Mouse (Mus musculus) cerebellum, postnatal 36 days (tissue): ENCODE results near the gene BC025446.

Source experiments
- DNase-seq, 2 experiments: peaks; one replicate each; pipeline ENCODE4 v3.0.0; 2021 to 2022; ENCODE audit warnings: mixed read lengths in 2 of 2

Gene BC025446

GRCm38 (mm10) chr15:75215778-75216691, at the start of gene BC025446:
BC025446 (plus strand) TSS chr15:75216376.
- no peak for DNase-seq

DNA sequence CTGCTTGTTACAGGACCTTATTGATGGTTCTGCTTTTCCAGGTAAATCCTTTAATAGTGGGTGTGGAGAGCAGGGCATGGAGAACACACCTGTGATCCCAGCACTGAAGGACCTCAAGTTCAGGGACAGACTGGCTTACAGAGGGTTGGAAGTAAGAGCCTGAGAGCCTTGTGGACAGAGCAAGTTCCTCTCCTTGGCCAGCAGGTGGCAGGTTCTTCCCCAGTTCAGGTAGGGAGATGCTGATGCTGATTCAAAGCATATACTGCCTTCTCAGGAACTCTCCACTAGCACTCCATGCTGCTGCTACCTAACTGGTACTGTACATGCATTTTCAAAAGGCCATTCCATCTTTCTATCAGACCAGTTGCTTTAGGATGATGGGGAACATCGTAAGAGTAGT, 40.7 kb upstream of the BC025446 start:
- peak; percentile 6 to 10 for DNase-seq

GRCm38 (mm10) chr15:75186291-75186690, 29.9 kb upstream of the BC025446 start:
- no peak for DNase-seq

GRCm38 (mm10) chr15:75189116-75189515, 27.1 kb upstream of the BC025446 start:
- no peak for DNase-seq

GRCm38 (mm10) chr15:75190560-75190959, 25.6 kb upstream of the BC025446 start:
- peak in 1 of 2 experiments; percentile 12 for DNase-seq

- no peak for DNase-seq
Observed at GRCm38 (mm10) chr15:75216831-75217230, 655 bp downstream of the BC025446 start.

DNA sequence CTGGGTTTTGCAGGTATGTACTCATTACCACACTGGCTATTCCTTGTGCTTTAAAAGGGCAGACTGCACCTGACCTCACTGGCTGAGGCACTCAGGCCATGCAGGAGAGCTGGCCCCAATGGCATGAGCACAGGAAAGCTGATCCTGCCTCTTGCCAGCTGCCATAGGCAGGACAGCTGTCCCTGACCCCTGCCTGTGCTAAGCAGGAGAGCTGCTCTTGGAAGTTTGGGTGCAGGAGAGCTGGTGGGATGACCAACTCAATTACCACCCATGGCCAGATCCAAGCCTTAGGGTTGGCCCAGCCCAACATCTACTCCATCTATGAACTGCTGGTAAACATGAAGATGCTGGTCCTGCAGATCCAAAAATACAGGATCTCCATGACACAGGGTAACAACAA, 5.8 kb downstream of the BC025446 start:
- DNase-seq: no peak

DNA sequence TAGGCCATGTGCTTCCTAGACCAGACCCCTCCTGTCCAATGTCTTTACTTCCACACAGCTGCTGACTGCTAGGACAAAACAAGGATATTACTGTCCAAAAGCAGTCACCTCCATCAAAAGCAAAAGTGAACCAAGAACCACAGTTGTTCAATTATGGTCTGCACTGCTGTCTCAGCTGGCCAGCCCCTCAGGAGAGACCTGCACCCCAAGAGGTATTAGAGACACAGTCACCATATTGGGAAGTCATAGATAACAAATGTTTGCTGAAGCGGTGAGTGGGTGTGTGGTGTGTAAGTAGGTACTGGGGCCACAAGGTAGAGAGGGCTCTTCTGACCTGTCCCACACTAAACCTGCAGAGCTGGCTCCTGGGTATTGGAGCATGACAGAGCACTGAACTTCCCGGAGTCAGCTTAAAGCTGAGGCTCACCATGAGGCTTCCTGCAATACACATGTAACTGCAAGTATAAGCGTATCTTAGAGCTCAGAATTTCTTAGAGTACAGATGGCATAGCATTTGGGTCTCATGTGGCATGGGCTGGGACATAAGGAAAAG, 21.6 kb downstream of the BC025446 start:
- DNase-seq: no peak

DNA sequence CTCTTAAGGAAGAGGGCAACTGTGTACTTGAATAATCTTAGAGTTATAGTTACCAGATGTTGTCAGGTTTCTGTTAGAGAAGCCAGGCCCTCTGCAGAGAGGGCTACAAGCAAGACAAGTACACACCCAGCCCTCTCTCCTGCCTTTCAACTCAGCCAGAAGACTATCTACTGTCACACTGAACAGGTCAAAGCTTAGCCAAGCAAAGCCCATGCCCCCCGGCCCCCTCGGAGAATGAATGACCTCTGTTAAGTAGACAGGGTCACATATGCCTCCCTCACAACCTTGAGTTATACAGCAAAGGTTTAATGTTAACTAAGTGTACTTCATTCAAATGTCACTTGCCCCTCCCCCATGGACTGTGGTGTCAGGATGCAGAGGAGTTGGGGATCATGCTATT, 24.4 kb downstream of the BC025446 start:
- DNase-seq: no peak

DNA sequence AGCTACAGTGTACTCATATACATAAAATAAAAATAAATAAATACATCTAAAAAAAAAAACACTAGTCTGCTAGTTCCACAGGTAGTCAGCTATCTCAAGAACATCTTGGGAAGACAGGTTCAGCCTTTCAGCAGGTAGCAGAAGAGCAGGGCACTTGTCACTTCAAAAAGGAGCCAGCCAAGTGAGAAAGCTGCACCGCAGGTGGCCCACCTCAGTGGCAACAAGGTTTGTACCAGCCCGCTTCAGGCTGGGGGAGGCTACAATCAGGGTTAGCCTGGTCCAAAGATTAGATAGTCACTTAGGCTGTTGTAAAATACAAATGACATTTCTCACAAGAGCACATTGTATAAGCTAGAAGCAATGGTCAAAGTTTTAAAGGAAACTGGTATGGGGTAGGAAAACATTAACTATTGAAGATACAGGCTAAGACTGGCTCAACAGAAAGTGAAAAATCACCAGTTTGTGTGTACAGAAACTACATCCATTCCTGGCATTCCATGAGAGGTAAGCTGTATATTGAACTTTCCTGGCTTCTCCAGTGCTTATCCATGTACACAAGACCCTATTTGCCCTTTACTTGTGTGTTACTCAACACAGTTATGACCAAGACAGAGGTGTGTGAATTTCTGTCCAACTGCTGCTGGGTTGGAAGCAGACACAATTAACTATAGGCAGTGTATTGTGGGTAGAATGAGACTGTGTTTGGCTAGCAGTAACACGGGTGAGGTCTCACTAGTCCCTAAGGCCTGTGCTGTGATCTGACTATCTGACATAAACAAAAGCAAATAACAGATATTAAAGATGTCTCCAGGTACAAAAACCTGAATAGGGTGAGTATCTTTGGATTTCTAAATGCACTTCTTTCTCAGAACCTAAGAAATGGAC, 26.8 kb downstream of the BC025446 start:
- no peak for DNase-seq

DNA sequence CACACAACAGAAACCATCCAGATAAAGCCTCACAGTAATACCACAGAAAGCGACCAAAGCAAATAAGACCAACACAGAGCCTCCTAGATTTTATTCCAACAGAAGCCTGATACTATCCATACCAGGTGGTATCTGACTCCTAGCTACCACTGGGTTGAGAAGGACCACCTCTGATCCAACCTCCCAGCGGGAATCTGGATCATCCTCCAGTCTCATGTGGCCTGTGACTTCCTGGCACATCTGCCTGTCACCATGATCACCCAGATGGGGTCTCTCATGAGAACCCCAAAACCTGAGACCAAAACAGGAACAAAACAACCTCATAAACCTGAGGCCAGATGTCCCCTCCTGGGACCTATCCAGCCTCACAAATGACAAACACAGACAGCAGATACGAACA, 38.5 kb downstream of the BC025446 start:
- DNase-seq: no peak

DNA sequence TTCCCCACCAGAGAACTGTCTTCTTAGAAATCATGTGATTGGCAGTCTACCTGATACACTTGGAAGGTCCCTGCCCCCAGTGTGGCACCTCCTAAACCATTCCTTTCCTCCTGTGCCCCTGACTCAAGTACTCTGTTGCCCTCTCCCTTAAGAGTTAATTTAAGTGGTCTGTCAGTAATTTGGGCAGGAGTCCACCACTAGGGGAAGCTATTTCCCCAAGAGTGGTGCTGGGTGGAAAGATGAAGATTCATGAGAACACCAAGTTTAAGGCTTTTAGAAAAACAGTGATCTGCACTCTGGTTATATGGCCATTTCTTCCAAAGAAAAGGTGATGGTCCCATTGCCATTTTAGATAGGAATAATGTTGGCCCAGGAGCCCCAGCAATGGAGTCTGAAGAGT, 49.7 kb downstream of the BC025446 start:
- no peak for DNase-seq

GRCm38 (mm10) chr15:75266626-75267025, 50.5 kb downstream of the BC025446 start:
- DNase-seq: no peak

- no peak for DNase-seq
Observed at GRCm38 (mm10) chr15:75268121-75268520, 51.9 kb downstream of the BC025446 start, which contains the start of gene Ly6f. Ly6f (plus strand) TSS chr15:75268421.

DNA sequence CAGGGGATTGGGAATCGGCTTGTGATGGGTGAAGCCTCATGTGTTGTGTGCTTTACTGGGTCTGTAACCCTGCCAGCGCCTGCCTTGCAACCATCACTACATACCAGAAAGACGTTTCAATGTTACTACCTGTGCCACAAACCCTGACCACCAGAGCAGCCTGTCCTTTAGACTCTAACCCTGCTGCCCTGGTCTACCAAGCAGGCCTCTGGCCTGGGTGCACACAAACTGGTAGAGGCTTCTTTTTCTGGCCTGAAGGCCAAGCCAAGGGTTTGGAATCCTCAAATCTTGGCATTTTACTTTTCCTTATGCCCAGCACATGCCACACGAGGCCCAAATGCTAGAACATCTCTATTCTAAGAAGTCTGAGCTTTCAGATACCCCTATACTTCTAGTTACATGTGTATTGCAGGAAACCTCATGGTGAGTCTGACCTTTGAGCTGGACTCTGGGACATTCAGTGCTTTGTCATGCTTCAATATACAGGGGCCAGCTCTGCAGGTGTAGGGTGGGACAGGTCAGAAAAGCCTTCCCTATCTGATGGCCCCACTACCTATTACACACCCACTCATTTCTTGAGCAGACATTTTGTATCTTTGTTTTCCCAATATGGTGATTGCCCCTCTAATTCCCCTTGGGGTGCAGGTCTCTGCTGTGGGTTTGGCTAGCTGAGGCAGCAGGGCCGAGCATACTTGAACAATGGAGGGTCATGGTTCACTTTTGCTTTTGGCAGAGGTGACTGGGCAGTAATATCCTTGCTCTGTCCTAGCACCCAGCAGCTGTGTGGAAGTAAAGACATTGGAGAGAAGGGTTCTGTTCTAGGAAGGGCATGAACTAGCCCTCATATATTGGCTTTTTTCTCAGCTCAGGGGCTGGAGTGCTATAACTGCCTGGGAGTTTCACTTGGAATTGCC, 53.0 kb downstream of the BC025446 start:
- DNase-seq: no peak

GRCm38 (mm10) chr15:75270169-75270568, 54.0 kb downstream of the BC025446 start:
- DNase-seq: no peak

GRCm38 (mm10) chr15:75270691-75271362, 54.7 kb downstream of the BC025446 start:
- DNase-seq: no peak

GRCm38 (mm10) chr15:75271426-75271825, 55.2 kb downstream of the BC025446 start:
- no peak for DNase-seq

- DNase-seq: no peak
Observed at GRCm38 (mm10) chr15:75271891-75272290, 55.7 kb downstream of the BC025446 start.
